Mouse (Mus musculus) liver, embryonic 12.5 days (tissue): ENCODE results near the gene Med22. TPM values are rescaled to one million over a fixed set of nuclear protein-coding genes. Genes with fewer than 3 reads are reported as not detected.
A peak's percentile ranks its signal among the peaks of the same experiment; 100 is the strongest.

Source experiments
- ATAC-seq: fragments of 200-750 bp; cut with Nextera tagmentation; 2 replicates; pipeline ENCODE4 v1.8.0; 2017; ENCODE audit warnings: moderate number of reproducible peaks, mild to moderate bottlenecking, moderate library complexity
- H3K27ac ChIP-seq: fragments of 300-500 bp; sonication (generic); 2 replicates; pipeline ENCODE4 v1.5.1; 2016; ENCODE audit warnings: mild to moderate bottlenecking
- H3K27me3 ChIP-seq: fragments of 300-500 bp; sonication (generic); replicated peaks from 2 replicates; pipeline ENCODE4 v1.6.1; 2016; ENCODE audit warnings: mild to moderate bottlenecking, moderate library complexity
- H3K36me3 ChIP-seq: fragments of 300-500 bp; sonication (generic); 2 replicates; pipeline ENCODE4 v1.6.1; 2016; ENCODE audit warnings: mild to moderate bottlenecking, moderate library complexity
- H3K4me1 ChIP-seq: fragments of 300-500 bp; sonication (generic); 2 replicates; pipeline ENCODE4 v1.6.1; 2016
- H3K4me2 ChIP-seq: fragments of 300-500 bp; sonication (generic); 2 replicates; pipeline ENCODE4 v1.6.1; 2016; ENCODE audit warnings: mild to moderate bottlenecking, moderate library complexity
- H3K4me3 ChIP-seq: fragments of 300-500 bp; sonication (generic); 2 replicates; pipeline ENCODE4 v1.5.1; 2016; ENCODE audit warnings: mild to moderate bottlenecking, moderate library complexity
- H3K9ac ChIP-seq: fragments of 300-500 bp; sonication (generic); 2 replicates; pipeline ENCODE4 v1.6.1; 2016; ENCODE audit warnings: mild to moderate bottlenecking, moderate library complexity
- H3K9me3 ChIP-seq: fragments of 300-500 bp; sonication (generic); replicated peaks from 2 replicates; pipeline ENCODE4 v1.6.1; 2016; ENCODE audit warnings: mild to moderate bottlenecking, moderate library complexity
- WGBS: fragments of 180-500 bp; shearing (Covaris S2); methylation state at CpG from one replicate; pipeline ENCODE4 v1.1.7; 2016; ENCODE audit not compliant: insufficient replicate concordance; 5-methylcytosine and 5-hydroxymethylcytosine counted together
- polyA plus RNA-seq: library from polyadenylated mRNA; unstranded; fragments of >200 nt; fragmentation: Nextera tagmentation; extraction: Ambion mirVana; gene quantifications from 2 replicates; pipeline ENCODE4 v1.2.1, GENCODE M21; 2016

The Med22 gene
- polyA plus RNA-seq, result 30.0 and 32.1 TPM in 2 replicates

GRCm38 (mm10) chr2:26910124-26910993, at the start of gene Med22, which contains the start of gene Rpl7a:
Gene Med22 (minus strand): TSS chr2:26910677.
Gene Rpl7a (plus strand): TSS chr2:26910764.
- peak within 1 kb of the TSS; percentile 88 for H3K27ac ChIP-seq
- no peaks in the 10 kb centered on the region for H3K27me3 ChIP-seq
- H3K36me3 ChIP-seq, result peaks cover 74% of the 10 kb centered on the region
- H3K4me3 ChIP-seq, result peak within 1 kb of the TSS; percentile 76
- peak within 1 kb of the TSS; percentile 95 for H3K4me2 ChIP-seq
- peaks cover 64% of the 10 kb centered on the region for H3K4me1 ChIP-seq
- WGBS, result under 1% methylated on average over 74 of the region's 74 CpGs
- H3K9ac ChIP-seq, result peak within 1 kb of the TSS; percentile 91
- peak; percentile 89 for ATAC-seq
- no peaks in the 10 kb centered on the region for H3K9me3 ChIP-seq

- Histone ChIP-seq H3K9ac (no peak overlapping the region), H3K27me3 (no peaks in the 10 kb centered on the region), H3K9me3 (no peaks in the 10 kb centered on the region), H3K27ac (peak overlapping the region; percentile 18; the same call in 1 of the 2 replicates), H3K4me2 (no peak overlapping the region), H3K4me3 (no peak overlapping the region), H3K4me1 (peaks cover 20% of the 10 kb centered on the region), H3K36me3 (peaks cover 97% of the 10 kb centered on the region)
- 77% methylated on average over 2 of the region's 2 CpGs for WGBS
- no peak for ATAC-seq
These were observed 47.0 kb upstream of the Med22 start for GRCm38 (mm10) chr2:26957488-26957859.

- 0 out of 2 replicates have a peak, but pooled peaks have one; percentile 50 for ATAC-seq
- Histone ChIP-seq H3K4me1 (peaks cover 15% of the 10 kb centered on the region), H3K27ac (0 out of 2 replicates have a peak overlapping the region, but pooled peaks have one; percentile 18), H3K9ac (no peak overlapping the region), H3K9me3 (no peaks in the 10 kb centered on the region), H3K36me3 (peaks cover 97% of the 10 kb centered on the region), H3K4me2 (no peak overlapping the region), H3K4me3 (no peak overlapping the region), H3K27me3 (no peaks in the 10 kb centered on the region)
- 88% methylated on average over 12 of the region's 12 CpGs for WGBS
These were observed 46.5 kb upstream of the Med22 start for GRCm38 (mm10) chr2:26956811-26957487.

- H3K4me2 ChIP-seq, result no peak overlapping the region
- no peak overlapping the region for H3K4me3 ChIP-seq
- no peak overlapping the region for H3K27ac ChIP-seq
- peaks cover 97% of the 10 kb centered on the region for H3K36me3 ChIP-seq
- 0 out of 2 replicates have a peak, but pooled peaks cover 6% of the 10 kb centered on the region for H3K4me1 ChIP-seq
- WGBS, result 97% methylated on average over 2 of the region's 2 CpGs
- H3K9ac ChIP-seq, result no peak overlapping the region
- no peaks in the 10 kb centered on the region for H3K27me3 ChIP-seq
- ATAC-seq, result no peak
- no peaks in the 10 kb centered on the region for H3K9me3 ChIP-seq
These were observed 44.4 kb upstream of the Med22 start for GRCm38 (mm10) chr2:26954735-26955395.

- Histone ChIP-seq H3K4me2 (no peak overlapping the region), H3K36me3 (peaks cover 98% of the 10 kb centered on the region), H3K27me3 (no peaks in the 10 kb centered on the region), H3K9ac (no peak overlapping the region), H3K4me3 (no peak overlapping the region), H3K9me3 (no peaks in the 10 kb centered on the region), H3K27ac (no peak overlapping the region), H3K4me1 (0 out of 2 replicates have a peak, but pooled peaks cover 1% of the 10 kb centered on the region)
- 86% methylated on average over 8 of the region's 8 CpGs for WGBS
- ATAC-seq, result no peak
These were observed 42.4 kb upstream of the Med22 start for GRCm38 (mm10) chr2:26952866-26953265.

- Histone ChIP-seq H3K9ac (no peak overlapping the region), H3K4me1 (no peaks in the 10 kb centered on the region), H3K9me3 (no peaks in the 10 kb centered on the region), H3K4me3 (no peak overlapping the region), H3K4me2 (no peak overlapping the region), H3K27me3 (no peaks in the 10 kb centered on the region), H3K27ac (no peak overlapping the region), H3K36me3 (peaks cover 93% of the 10 kb centered on the region)
- WGBS, result 78% methylated on average over 4 of the region's 4 CpGs
- ATAC-seq, result no peak
These were observed 41.7 kb upstream of the Med22 start for GRCm38 (mm10) chr2:26952193-26952592.

- Histone ChIP-seq H3K4me3 (no peak overlapping the region), H3K4me1 (no peaks in the 10 kb centered on the region), H3K4me2 (no peak overlapping the region), H3K27me3 (no peaks in the 10 kb centered on the region), H3K9ac (no peak overlapping the region), H3K9me3 (no peaks in the 10 kb centered on the region), H3K27ac (no peak overlapping the region), H3K36me3 (peaks cover 86% of the 10 kb centered on the region)
- no peak for ATAC-seq
- 83% methylated on average over 8 of the region's 8 CpGs for WGBS
These were observed 40.9 kb upstream of the Med22 start for GRCm38 (mm10) chr2:26951346-26951905.

- H3K27ac ChIP-seq, result no peak overlapping the region
- H3K9me3 ChIP-seq, result no peaks in the 10 kb centered on the region
- H3K4me1 ChIP-seq, result no peaks in the 10 kb centered on the region
- H3K4me2 ChIP-seq, result no peak overlapping the region
- 0 out of 2 replicates have a peak, but pooled peaks cover 2% of the 10 kb centered on the region for H3K27me3 ChIP-seq
- peaks cover 76% of the 10 kb centered on the region for H3K36me3 ChIP-seq
- no peak for ATAC-seq
- H3K4me3 ChIP-seq, result no peak overlapping the region
- H3K9ac ChIP-seq, result no peak overlapping the region
- 75% methylated on average over 2 of the region's 2 CpGs for WGBS
These were observed 39.9 kb upstream of the Med22 start for GRCm38 (mm10) chr2:26950411-26950810.

- H3K9ac ChIP-seq, result no peak overlapping the region
- H3K27ac ChIP-seq, result no peak overlapping the region
- H3K27me3 ChIP-seq, result 0 out of 2 replicates have a peak, but pooled peaks cover 3% of the 10 kb centered on the region
- H3K4me1 ChIP-seq, result peaks cover 6% of the 10 kb centered on the region; the same call in 1 of the 2 replicates
- peaks cover 5% of the 10 kb centered on the region for H3K36me3 ChIP-seq
- H3K9me3 ChIP-seq, result no peaks in the 10 kb centered on the region
- no peak overlapping the region for H3K4me2 ChIP-seq
- WGBS, result 56% methylated on average over 3 of the region's 3 CpGs
- no peak overlapping the region for H3K4me3 ChIP-seq
- ATAC-seq, result no peak
These were observed 32.8 kb upstream of the Med22 start for GRCm38 (mm10) chr2:26943253-26943652.

- peaks cover 10% of the 10 kb centered on the region for H3K4me1 ChIP-seq
- ATAC-seq, result peak; percentile 46; the same call in 1 of the 2 replicates
- H3K36me3 ChIP-seq, result no peaks in the 10 kb centered on the region
- no peak overlapping the region for H3K9ac ChIP-seq
- no peak overlapping the region for H3K4me3 ChIP-seq
- H3K4me2 ChIP-seq, result no peak overlapping the region
- 0 out of 2 replicates have a peak, but pooled peaks cover 3% of the 10 kb centered on the region for H3K27me3 ChIP-seq
- H3K9me3 ChIP-seq, result no peaks in the 10 kb centered on the region
- H3K27ac ChIP-seq, result no peak overlapping the region
- 18% methylated on average over 5 of the region's 5 CpGs for WGBS
These were observed 31.1 kb upstream of the Med22 start for GRCm38 (mm10) chr2:26941539-26941938.

- no peak for ATAC-seq
- WGBS, result 21% methylated on average over 1 of the region's 1 CpGs
- Histone ChIP-seq H3K9ac (no peak overlapping the region), H3K4me1 (peaks cover 38% of the 10 kb centered on the region), H3K9me3 (no peaks in the 10 kb centered on the region), H3K27ac (no peak overlapping the region), H3K4me3 (no peak overlapping the region), H3K36me3 (peaks cover 5% of the 10 kb centered on the region), H3K4me2 (no peak overlapping the region), H3K27me3 (no peaks in the 10 kb centered on the region)
These were observed 25.9 kb upstream of the Med22 start for GRCm38 (mm10) chr2:26936425-26936824.
